Mouse (Mus musculus) intestine, embryonic 16.5 days (tissue): ENCODE results near the gene 1700028P14Rik. TPM values are rescaled to one million over a fixed set of nuclear protein-coding genes. Genes with fewer than 3 reads are reported as not detected.

ENCODE experiments used
- ATAC-seq: fragments of 200-750 bp; cut with Nextera tagmentation; 2 replicates; pipeline ENCODE4 v1.8.0; 2017; ENCODE audit warnings: moderate TSS enrichment, moderate library complexity
- H3K27ac ChIP-seq: fragments of 300-500 bp; sonication (generic); 2 replicates; pipeline ENCODE4 v1.5.1; 2014; ENCODE audit warnings: mild to moderate bottlenecking, low read length
- H3K27me3 ChIP-seq: fragments of 300-500 bp; sonication (generic); replicated peaks from 2 replicates; pipeline ENCODE4 v1.6.1; 2014; ENCODE audit warnings: low read length, control low read depth, mixed read lengths; ENCODE audit not compliant: control insufficient read depth, insufficient read depth
- H3K36me3 ChIP-seq: fragments of 300-500 bp; sonication (generic); 2 replicates; pipeline ENCODE4 v1.6.1; 2014; ENCODE audit warnings: low read length, control low read depth; ENCODE audit not compliant: control insufficient read depth, insufficient read depth
- H3K4me1 ChIP-seq: fragments of 300-500 bp; sonication (generic); 2 replicates; pipeline ENCODE4 v1.6.1; 2014; ENCODE audit warnings: low read length, control low read depth, mixed read lengths; ENCODE audit not compliant: control insufficient read depth, insufficient read depth
- H3K4me2 ChIP-seq: fragments of 300-500 bp; sonication (generic); 2 replicates; pipeline ENCODE4 v1.6.1; 2014; ENCODE audit warnings: low read depth, low read length, control low read depth
- H3K4me3 ChIP-seq: fragments of 300-500 bp; sonication (generic); 2 replicates; pipeline ENCODE4 v1.5.1; 2014; ENCODE audit warnings: mild to moderate bottlenecking, low read length
- H3K9ac ChIP-seq: fragments of 300-500 bp; sonication (generic); 2 replicates; pipeline ENCODE4 v1.6.1; 2014; ENCODE audit warnings: low read depth, low read length
- H3K9me3 ChIP-seq: fragments of 300-500 bp; sonication (generic); 2 replicates; pipeline ENCODE4 v1.6.1; 2016; ENCODE audit warnings: low read length, control low read depth; ENCODE audit not compliant: control insufficient read depth
- WGBS: fragments of 180-500 bp; shearing (Covaris S2); extraction: QIAGEN DNeasy Blood & Tissue Kit; methylation state at CpG from one replicate; pipeline ENCODE4 v1.1.7; 2014; 5-methylcytosine and 5-hydroxymethylcytosine counted together
- polyA plus RNA-seq: library from polyadenylated mRNA; unstranded; fragments of >200 nt; fragmentation: Nextera tagmentation; extraction: Ambion mirVana; gene quantifications from 2 replicates; pipeline ENCODE4 v1.2.1, GENCODE M21; 2015

The 1700028P14Rik gene
- polyA plus RNA-seq, 1 experiment from 2014 or later = not detected

- Histone ChIP-seq H3K4me2 (no peak overlapping the region), H3K4me1 (no peaks in the 10 kb centered on the region), H3K9ac (no peak overlapping the region), H3K9me3 (no peaks in the 10 kb centered on the region), H3K36me3 (no peaks in the 10 kb centered on the region), H3K4me3 (no peak overlapping the region), H3K27ac (no peak overlapping the region), H3K27me3 (no peaks in the 10 kb centered on the region)
- ATAC-seq = no peak
- WGBS = 79% methylated on average over 11 of the region's 11 CpGs
These were observed 20.8 kb downstream of the 1700028P14Rik start for GRCm38 (mm10) chr19:23631611-23632492.

DNA sequence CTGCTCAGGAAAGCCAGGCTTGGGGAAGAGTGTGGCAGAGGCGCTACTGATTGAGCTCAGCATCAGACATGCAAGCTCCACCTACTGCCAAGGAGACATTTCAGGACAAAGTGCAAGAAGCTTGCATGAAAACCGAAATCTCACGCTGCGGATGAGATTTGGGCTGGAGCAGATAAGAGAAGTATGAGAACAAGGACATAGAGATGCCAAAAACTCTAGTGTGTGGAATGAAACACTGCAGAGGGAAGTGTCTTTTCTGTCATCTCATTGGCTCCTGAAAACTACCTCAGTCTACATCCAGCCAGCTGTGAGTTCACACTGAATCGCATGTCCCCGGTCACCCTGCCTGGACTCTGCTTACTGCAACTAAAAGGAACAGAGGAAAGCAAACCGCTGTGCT, 38.3 kb downstream of the 1700028P14Rik start:
- H3K4me2 ChIP-seq = no peak overlapping the region
- H3K4me3 ChIP-seq = no peak overlapping the region
- no peaks in the 10 kb centered on the region for H3K36me3 ChIP-seq
- H3K9ac ChIP-seq = no peak overlapping the region
- ATAC-seq = no peak
- H3K27ac ChIP-seq = no peak overlapping the region
- 80% methylated on average over 7 of the region's 7 CpGs for WGBS
- no peaks in the 10 kb centered on the region for H3K9me3 ChIP-seq
- no peaks in the 10 kb centered on the region for H3K27me3 ChIP-seq
- H3K4me1 ChIP-seq = no peaks in the 10 kb centered on the region

DNA sequence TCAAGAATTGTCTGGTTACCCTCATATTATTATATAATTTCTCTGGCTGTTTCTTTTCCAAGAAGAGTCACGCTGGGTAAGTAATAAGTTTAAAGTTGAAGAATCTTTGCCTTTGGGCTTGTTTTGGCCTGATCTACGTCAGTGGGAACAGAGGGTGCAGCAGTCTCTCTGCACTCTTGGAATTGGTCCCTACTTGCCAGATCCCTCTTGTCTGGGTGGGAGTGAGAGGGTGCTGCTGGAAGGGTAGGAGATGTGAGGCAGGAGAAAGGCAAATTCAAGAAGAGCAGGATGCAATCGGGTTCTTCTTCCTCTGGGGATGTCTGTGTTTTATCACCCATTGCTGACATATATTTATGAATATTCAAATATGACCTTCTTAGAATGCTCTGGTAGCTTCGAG, 42.9 kb downstream of the 1700028P14Rik start:
- Histone ChIP-seq H3K4me2 (no peak overlapping the region), H3K36me3 (no peaks in the 10 kb centered on the region), H3K27me3 (no peaks in the 10 kb centered on the region), H3K27ac (no peak overlapping the region), H3K9ac (no peak overlapping the region), H3K4me1 (no peaks in the 10 kb centered on the region), H3K9me3 (no peaks in the 10 kb centered on the region), H3K4me3 (no peak overlapping the region)
- no peak for ATAC-seq
- WGBS = 61% methylated on average over 4 of the region's 4 CpGs

DNA sequence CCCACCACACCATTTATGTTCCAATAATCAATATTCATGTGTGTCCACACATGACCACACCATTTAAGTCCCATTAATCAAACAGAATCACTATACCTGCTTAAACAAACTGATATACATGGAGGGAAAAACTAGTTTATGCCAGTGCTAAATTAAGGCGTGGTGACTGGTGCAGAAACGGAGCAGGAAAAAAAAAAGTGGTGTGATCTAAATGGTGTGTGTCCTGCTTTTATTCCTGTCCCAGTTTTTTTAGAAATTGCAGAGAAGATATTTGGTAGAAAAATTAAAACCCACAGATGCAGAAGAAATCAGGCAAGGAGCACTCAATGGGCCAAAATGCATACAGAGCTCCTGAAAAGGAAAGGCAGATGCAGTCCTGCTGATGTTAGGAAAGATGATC, 44.7 kb downstream of the 1700028P14Rik start:
- H3K9me3 ChIP-seq = no peaks in the 10 kb centered on the region
- H3K4me1 ChIP-seq = no peaks in the 10 kb centered on the region
- H3K9ac ChIP-seq = no peak overlapping the region
- no peak overlapping the region for H3K4me3 ChIP-seq
- no peaks in the 10 kb centered on the region for H3K36me3 ChIP-seq
- no peak overlapping the region for H3K4me2 ChIP-seq
- 82% methylated on average over 2 of the region's 2 CpGs for WGBS
- ATAC-seq = no peak
- no peak overlapping the region for H3K27ac ChIP-seq
- no peaks in the 10 kb centered on the region for H3K27me3 ChIP-seq

DNA sequence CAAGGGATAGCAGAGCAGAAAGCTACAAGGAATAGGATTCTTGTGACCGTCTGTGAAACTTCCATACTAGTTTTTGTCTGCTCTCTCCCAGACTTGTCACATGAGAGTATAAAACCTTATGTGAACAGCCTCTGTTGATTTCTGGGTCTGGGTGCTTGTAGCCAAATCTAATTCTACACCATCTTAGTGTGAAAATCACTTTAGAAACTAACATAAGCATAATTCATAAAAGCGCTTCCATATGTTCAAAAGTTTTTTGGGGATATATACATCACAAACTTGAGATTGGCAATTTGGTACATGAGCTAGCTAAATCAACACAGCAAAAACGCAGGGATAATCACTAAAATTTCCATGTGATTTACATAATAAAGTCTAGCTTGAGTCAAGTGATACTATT, 57.7 kb downstream of the 1700028P14Rik start:
- no peaks in the 10 kb centered on the region for H3K27me3 ChIP-seq
- no peaks in the 10 kb centered on the region for H3K36me3 ChIP-seq
- no peaks in the 10 kb centered on the region for H3K9me3 ChIP-seq
- H3K27ac ChIP-seq = no peak overlapping the region
- no peaks in the 10 kb centered on the region for H3K4me1 ChIP-seq
- ATAC-seq = no peak
- H3K4me2 ChIP-seq = no peak overlapping the region
- H3K9ac ChIP-seq = no peak overlapping the region
- H3K4me3 ChIP-seq = no peak overlapping the region
- 85% methylated on average over 3 of the region's 3 CpGs for WGBS

DNA sequence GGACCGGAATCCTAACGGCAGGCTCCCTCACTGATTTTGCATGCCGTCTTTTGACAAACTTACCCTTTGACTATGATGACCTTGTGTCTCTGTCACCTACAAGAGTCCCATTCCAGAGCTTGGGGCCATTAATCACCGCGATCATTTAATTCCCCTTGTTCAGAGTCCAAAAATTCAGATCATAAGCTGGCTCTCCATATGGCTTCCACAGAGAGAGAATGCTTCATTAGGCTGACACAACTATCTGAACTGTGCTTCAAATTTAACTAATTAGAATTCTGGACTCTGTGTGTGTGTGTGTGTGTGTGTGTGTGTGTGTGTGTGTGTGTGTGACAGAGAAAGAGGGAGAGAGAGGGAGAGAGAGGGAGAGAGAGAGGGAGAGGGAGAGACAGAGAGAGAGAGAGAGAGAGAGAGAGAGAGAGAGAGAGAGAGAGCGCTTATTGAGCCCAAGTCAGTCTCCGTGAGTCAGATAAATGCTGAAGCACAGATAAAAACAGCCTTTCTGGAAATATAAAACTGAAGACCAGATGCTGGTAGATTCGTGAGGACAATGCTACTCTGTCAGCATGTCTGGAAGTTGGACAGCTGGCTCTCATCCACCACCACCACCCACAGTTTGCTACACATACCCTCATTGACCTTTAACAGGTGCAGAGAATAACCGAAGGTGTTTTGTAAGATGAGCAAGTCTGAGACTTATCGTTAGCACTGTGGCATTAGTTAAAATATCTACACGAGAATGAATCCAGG, 73.8 kb downstream of the 1700028P14Rik start:
- H3K4me1 ChIP-seq = no peaks in the 10 kb centered on the region
- no peak overlapping the region for H3K4me2 ChIP-seq
- H3K27me3 ChIP-seq = no peaks in the 10 kb centered on the region
- H3K36me3 ChIP-seq = no peaks in the 10 kb centered on the region
- H3K9ac ChIP-seq = no peak overlapping the region
- 82% methylated on average over 11 of the region's 11 CpGs for WGBS
- no peaks in the 10 kb centered on the region for H3K9me3 ChIP-seq
- H3K4me3 ChIP-seq = no peak overlapping the region
- no peak for ATAC-seq
- H3K27ac ChIP-seq = no peak overlapping the region

DNA sequence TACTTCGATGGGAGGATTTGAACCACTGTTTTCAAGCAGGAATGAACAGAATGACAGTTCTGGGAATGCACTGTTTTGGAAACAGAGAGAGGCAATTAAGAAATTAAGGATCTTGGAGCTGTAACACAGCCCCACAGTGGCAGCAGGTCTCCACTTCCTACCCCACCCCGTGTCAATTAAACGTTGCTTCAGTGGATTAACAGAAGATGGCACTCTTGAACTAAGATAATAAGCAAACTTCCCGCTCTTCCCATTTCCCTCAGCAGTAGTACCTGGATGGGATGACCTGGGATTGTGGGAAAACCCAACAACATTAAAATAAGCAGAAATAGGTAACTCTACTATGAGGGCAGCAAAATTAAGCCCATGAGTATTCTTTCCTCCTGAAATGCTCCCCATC, 75.9 kb downstream of the 1700028P14Rik start:
- Histone ChIP-seq H3K36me3 (no peaks in the 10 kb centered on the region), H3K4me2 (no peak overlapping the region), H3K9ac (no peak overlapping the region), H3K4me1 (no peaks in the 10 kb centered on the region), H3K4me3 (no peak overlapping the region), H3K9me3 (no peaks in the 10 kb centered on the region), H3K27ac (no peak overlapping the region), H3K27me3 (no peaks in the 10 kb centered on the region)
- no peak for ATAC-seq
- WGBS = 43% methylated on average over 4 of the region's 4 CpGs

DNA sequence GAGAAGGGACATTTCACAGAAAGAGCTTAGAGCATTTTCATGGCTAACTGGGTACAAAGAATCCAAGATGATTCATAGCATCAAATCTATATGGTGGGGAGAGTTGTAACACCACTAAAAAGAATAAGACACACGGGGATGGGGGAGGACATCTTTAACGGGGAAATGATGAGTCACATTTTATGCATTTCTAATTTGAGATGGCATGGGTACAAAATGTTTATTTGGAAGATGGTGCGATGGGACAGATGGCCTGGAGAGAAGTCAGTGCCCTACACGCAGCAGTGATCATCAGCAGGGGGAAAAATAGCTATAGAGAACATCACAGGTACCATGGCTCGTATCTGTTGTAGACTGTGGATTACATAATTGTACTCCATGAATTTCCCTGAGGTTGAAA, 88.9 kb downstream of the 1700028P14Rik start:
- 81% methylated on average over 5 of the region's 5 CpGs for WGBS
- H3K9me3 ChIP-seq = no peaks in the 10 kb centered on the region

DNA sequence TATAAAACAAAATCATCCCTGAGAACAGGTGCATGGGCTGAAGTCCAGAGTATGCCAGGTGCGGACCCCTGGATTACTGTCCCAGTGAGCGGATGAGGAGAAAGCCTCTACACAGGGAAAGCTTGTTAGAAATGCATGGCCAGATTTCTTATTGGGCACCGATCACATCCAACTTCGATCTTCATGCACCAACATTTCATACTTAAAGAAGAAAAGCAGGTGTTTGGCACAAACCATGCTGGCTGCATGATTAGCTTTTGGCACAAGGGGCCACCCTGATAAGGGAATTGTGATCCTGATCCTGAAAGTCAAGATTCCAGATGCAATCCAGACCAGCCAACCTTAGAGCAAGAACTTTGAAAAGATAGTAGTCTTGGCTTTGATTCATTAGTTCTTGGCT, 90.0 kb downstream of the 1700028P14Rik start:
- H3K36me3 ChIP-seq = no peaks in the 10 kb centered on the region
- no peak overlapping the region for H3K4me2 ChIP-seq
- ATAC-seq = no peak
- no peaks in the 10 kb centered on the region for H3K9me3 ChIP-seq
- 89% methylated on average over 4 of the region's 4 CpGs for WGBS
- no peaks in the 10 kb centered on the region for H3K4me1 ChIP-seq
- no peak overlapping the region for H3K9ac ChIP-seq
- H3K4me3 ChIP-seq = no peak overlapping the region
- H3K27me3 ChIP-seq = no peaks in the 10 kb centered on the region
- no peak overlapping the region for H3K27ac ChIP-seq

More for the DNA sequence above, 88.9 kb downstream of the 1700028P14Rik start:
- no peak for ATAC-seq
- H3K4me1 ChIP-seq = no peaks in the 10 kb centered on the region
- no peaks in the 10 kb centered on the region for H3K36me3 ChIP-seq
- no peak overlapping the region for H3K4me3 ChIP-seq
- no peak overlapping the region for H3K4me2 ChIP-seq
- H3K27me3 ChIP-seq = no peaks in the 10 kb centered on the region
- H3K9ac ChIP-seq = no peak overlapping the region
- no peak overlapping the region for H3K27ac ChIP-seq
